Mouse (Mus musculus): Measurements from ENCODE around the gene Nkx2-5. TPM values are rescaled to one million over a fixed set of nuclear protein-coding genes. Genes with fewer than 3 reads are reported as not detected.

Gene Nkx2-5
- polyA plus RNA-seq, 1 experiment from 2014 or later, result 4.6 TPM

- H3K9ac ChIP-seq, result no peak overlapping the region
- H3K27me3 ChIP-seq, result peaks cover 64% of the 10 kb centered on the region
- peaks cover 6% of the 10 kb centered on the region; the same call in 1 of the 2 replicates for H3K4me1 ChIP-seq
- H3K36me3 ChIP-seq, result no peaks in the 10 kb centered on the region
- WGBS, result 71% methylated on average over 5 of the region's 5 CpGs
- H3K4me2 ChIP-seq, result no peak overlapping the region
- no peak overlapping the region for H3K4me3 ChIP-seq
- H3K27ac ChIP-seq, result no peak overlapping the region
- no peak for ATAC-seq (ENCODE audit: borderline replicate concordance, extremely low read depth, low FRiP score, low TSS enrichment)
- no peaks in the 10 kb centered on the region for H3K9me3 ChIP-seq
These were observed 10.4 kb downstream of the Nkx2-5 start for GRCm38 (mm10) chr17:26834302-26834965.

- no peak for ATAC-seq (ENCODE audit: borderline replicate concordance, extremely low read depth, low FRiP score, low TSS enrichment)
- H3K4me1 ChIP-seq, result no peaks in the 10 kb centered on the region
- no peak overlapping the region for H3K9ac ChIP-seq
- H3K27me3 ChIP-seq, result peaks cover 64% of the 10 kb centered on the region
- no peak overlapping the region for H3K4me3 ChIP-seq
- H3K36me3 ChIP-seq, result no peaks in the 10 kb centered on the region
- H3K4me2 ChIP-seq, result no peak overlapping the region
- H3K27ac ChIP-seq, result no peak overlapping the region
- no peaks in the 10 kb centered on the region for H3K9me3 ChIP-seq
- 67% methylated on average over 2 of the region's 2 CpGs for WGBS
These were observed 11.0 kb downstream of the Nkx2-5 start for GRCm38 (mm10) chr17:26833806-26834205.

- Histone ChIP-seq H3K27ac (no peak overlapping the region), H3K9me3 (no peaks in the 10 kb centered on the region), H3K4me2 (no peak overlapping the region), H3K9ac (no peak overlapping the region), H3K4me3 (no peak overlapping the region), H3K27me3 (peaks cover 30% of the 10 kb centered on the region), H3K4me1 (no peaks in the 10 kb centered on the region), H3K36me3 (no peaks in the 10 kb centered on the region)
- WGBS, result 59% methylated on average over 16 of the region's 17 CpGs
- no peak for ATAC-seq (ENCODE audit: borderline replicate concordance, extremely low read depth, low FRiP score, low TSS enrichment)
These were observed 18.7 kb downstream of the Nkx2-5 start for GRCm38 (mm10) chr17:26826131-26826530.

- H3K4me2 ChIP-seq, result no peak overlapping the region
- H3K27ac ChIP-seq, result no peak overlapping the region
- ATAC-seq (ENCODE audit: borderline replicate concordance, extremely low read depth, low FRiP score, low TSS enrichment), result no peak
- no peak overlapping the region for H3K4me3 ChIP-seq
- 0 out of 2 replicates have a peak, but pooled peaks cover 9% of the 10 kb centered on the region for H3K27me3 ChIP-seq
- H3K4me1 ChIP-seq, result no peaks in the 10 kb centered on the region
- no peaks in the 10 kb centered on the region for H3K36me3 ChIP-seq
- no peak overlapping the region for H3K9ac ChIP-seq
- no peaks in the 10 kb centered on the region for H3K9me3 ChIP-seq
These were observed 27.0 kb downstream of the Nkx2-5 start for GRCm38 (mm10) chr17:26817776-26818175.

- 72% methylated on average over 6 of the region's 6 CpGs for WGBS
These were observed 28.0 kb downstream of the Nkx2-5 start for GRCm38 (mm10) chr17:26816810-26817209.

GRCm38 (mm10) chr17:26813497-26813896 lies 31.3 kb downstream of the Nkx2-5 start:
- H3K9ac ChIP-seq, result no peak overlapping the region
- no peak overlapping the region for H3K4me2 ChIP-seq
- H3K9me3 ChIP-seq, result no peaks in the 10 kb centered on the region
- H3K27me3 ChIP-seq, result no peaks in the 10 kb centered on the region
- H3K4me3 ChIP-seq, result no peak overlapping the region
- H3K4me1 ChIP-seq, result no peaks in the 10 kb centered on the region
- 63% methylated on average over 9 of the region's 9 CpGs for WGBS
- H3K27ac ChIP-seq, result no peak overlapping the region
- no peak for ATAC-seq (ENCODE audit: borderline replicate concordance, extremely low read depth, low FRiP score, low TSS enrichment)
- no peaks in the 10 kb centered on the region for H3K36me3 ChIP-seq

More at GRCm38 (mm10) chr17:26816810-26817209, 28.0 kb downstream of the Nkx2-5 start:
- H3K4me3 ChIP-seq, result no peak overlapping the region
- H3K4me1 ChIP-seq, result no peaks in the 10 kb centered on the region
- H3K9me3 ChIP-seq, result no peaks in the 10 kb centered on the region
- no peak overlapping the region for H3K4me2 ChIP-seq
- no peak for ATAC-seq (ENCODE audit: borderline replicate concordance, extremely low read depth, low FRiP score, low TSS enrichment)
- H3K27ac ChIP-seq, result no peak overlapping the region
- H3K27me3 ChIP-seq, result 0 out of 2 replicates have a peak, but pooled peaks cover 9% of the 10 kb centered on the region
- no peaks in the 10 kb centered on the region for H3K36me3 ChIP-seq
- no peak overlapping the region for H3K9ac ChIP-seq

- no peak for ATAC-seq (ENCODE audit: borderline replicate concordance, extremely low read depth, low FRiP score, low TSS enrichment)
- no peaks in the 10 kb centered on the region for H3K36me3 ChIP-seq
- no peak overlapping the region for H3K4me2 ChIP-seq
- no peaks in the 10 kb centered on the region for H3K4me1 ChIP-seq
- no peak overlapping the region for H3K4me3 ChIP-seq
- H3K27ac ChIP-seq, result no peak overlapping the region
- no peaks in the 10 kb centered on the region for H3K27me3 ChIP-seq
- no peak overlapping the region for H3K9ac ChIP-seq
- no peaks in the 10 kb centered on the region for H3K9me3 ChIP-seq
- WGBS, result 68% methylated on average over 2 of the region's 2 CpGs
These were observed 32.2 kb downstream of the Nkx2-5 start for GRCm38 (mm10) chr17:26812607-26813006.

GRCm38 (mm10) chr17:26802886-26803285 lies 41.9 kb downstream of the Nkx2-5 start:
- Histone ChIP-seq H3K27ac (no peak overlapping the region), H3K4me1 (no peaks in the 10 kb centered on the region), H3K9me3 (no peaks in the 10 kb centered on the region), H3K9ac (no peak overlapping the region), H3K36me3 (no peaks in the 10 kb centered on the region), H3K27me3 (no peaks in the 10 kb centered on the region), H3K4me2 (no peak overlapping the region), H3K4me3 (no peak overlapping the region)
- no peak for ATAC-seq (ENCODE audit: borderline replicate concordance, extremely low read depth, low FRiP score, low TSS enrichment)
- WGBS, result 71% methylated on average over 3 of the region's 3 CpGs

GRCm38 (mm10) chr17:26797379-26798128 lies 47.3 kb downstream of the Nkx2-5 start:
- no peaks in the 10 kb centered on the region for H3K4me1 ChIP-seq
- no peaks in the 10 kb centered on the region for H3K27me3 ChIP-seq
- 66% methylated on average over 6 of the region's 6 CpGs for WGBS
- ATAC-seq (ENCODE audit: borderline replicate concordance, extremely low read depth, low FRiP score, low TSS enrichment), result no peak
- H3K27ac ChIP-seq, result no peak overlapping the region
- no peak overlapping the region for H3K9ac ChIP-seq
- H3K36me3 ChIP-seq, result peaks cover 5% of the 10 kb centered on the region; the same call in 1 of the 2 replicates
- H3K9me3 ChIP-seq, result no peaks in the 10 kb centered on the region
- H3K4me3 ChIP-seq, result no peak overlapping the region
- H3K4me2 ChIP-seq, result no peak overlapping the region

GRCm38 (mm10) chr17:26795386-26795785 lies 49.4 kb downstream of the Nkx2-5 start:
- H3K9me3 ChIP-seq, result no peaks in the 10 kb centered on the region
- WGBS, result 71% methylated on average over 7 of the region's 7 CpGs
- ATAC-seq (ENCODE audit: borderline replicate concordance, extremely low read depth, low FRiP score, low TSS enrichment), result no peak
- H3K4me3 ChIP-seq, result no peak overlapping the region
- H3K27ac ChIP-seq, result no peak overlapping the region
- peaks cover 26% of the 10 kb centered on the region for H3K36me3 ChIP-seq
- H3K4me2 ChIP-seq, result no peak overlapping the region
- H3K27me3 ChIP-seq, result no peaks in the 10 kb centered on the region
- no peak overlapping the region for H3K9ac ChIP-seq
- H3K4me1 ChIP-seq, result no peaks in the 10 kb centered on the region

GRCm38 (mm10) chr17:26794744-26795143 lies 50.1 kb downstream of the Nkx2-5 start:
- H3K36me3 ChIP-seq, result peaks cover 31% of the 10 kb centered on the region
- no peak for ATAC-seq (ENCODE audit: borderline replicate concordance, extremely low read depth, low FRiP score, low TSS enrichment)
- no peaks in the 10 kb centered on the region for H3K4me1 ChIP-seq
- no peaks in the 10 kb centered on the region for H3K9me3 ChIP-seq
- no peak overlapping the region for H3K9ac ChIP-seq
- no peaks in the 10 kb centered on the region for H3K27me3 ChIP-seq
- H3K27ac ChIP-seq, result no peak overlapping the region
- no peak overlapping the region for H3K4me3 ChIP-seq
- no peak overlapping the region for H3K4me2 ChIP-seq
- WGBS, result 16% methylated on average over 3 of the region's 3 CpGs

- ATAC-seq (ENCODE audit: borderline replicate concordance, extremely low read depth, low FRiP score, low TSS enrichment), result no peak
- Histone ChIP-seq H3K36me3 (peaks cover 41% of the 10 kb centered on the region), H3K9me3 (no peaks in the 10 kb centered on the region), H3K4me2 (no peak overlapping the region), H3K4me3 (no peak overlapping the region), H3K27me3 (no peaks in the 10 kb centered on the region), H3K4me1 (no peaks in the 10 kb centered on the region), H3K27ac (no peak overlapping the region), H3K9ac (no peak overlapping the region)
- 72% methylated on average over 5 of the region's 5 CpGs for WGBS
These were observed 51.6 kb downstream of the Nkx2-5 start for GRCm38 (mm10) chr17:26793068-26793765.
